Mouse (Mus musculus) naive thymus-derived CD4-positive, alpha-beta T cell, adult 5 months (primary cell): ENCODE data around the gene Ftsj1. TPM values are rescaled to one million over a fixed set of nuclear protein-coding genes. Genes with fewer than 3 reads are reported as not detected.

ENCODE experiments used
- polyA plus RNA-seq: library from polyadenylated mRNA; unstranded; fragments of 100-300 nt; shearing (Covaris generic); gene quantifications from one replicate; pipeline ENCODE4 v1.2.1, GENCODE M21; 2017

Ftsj1 gene
- polyA plus RNA-seq, result 21.5 TPM

DNA sequence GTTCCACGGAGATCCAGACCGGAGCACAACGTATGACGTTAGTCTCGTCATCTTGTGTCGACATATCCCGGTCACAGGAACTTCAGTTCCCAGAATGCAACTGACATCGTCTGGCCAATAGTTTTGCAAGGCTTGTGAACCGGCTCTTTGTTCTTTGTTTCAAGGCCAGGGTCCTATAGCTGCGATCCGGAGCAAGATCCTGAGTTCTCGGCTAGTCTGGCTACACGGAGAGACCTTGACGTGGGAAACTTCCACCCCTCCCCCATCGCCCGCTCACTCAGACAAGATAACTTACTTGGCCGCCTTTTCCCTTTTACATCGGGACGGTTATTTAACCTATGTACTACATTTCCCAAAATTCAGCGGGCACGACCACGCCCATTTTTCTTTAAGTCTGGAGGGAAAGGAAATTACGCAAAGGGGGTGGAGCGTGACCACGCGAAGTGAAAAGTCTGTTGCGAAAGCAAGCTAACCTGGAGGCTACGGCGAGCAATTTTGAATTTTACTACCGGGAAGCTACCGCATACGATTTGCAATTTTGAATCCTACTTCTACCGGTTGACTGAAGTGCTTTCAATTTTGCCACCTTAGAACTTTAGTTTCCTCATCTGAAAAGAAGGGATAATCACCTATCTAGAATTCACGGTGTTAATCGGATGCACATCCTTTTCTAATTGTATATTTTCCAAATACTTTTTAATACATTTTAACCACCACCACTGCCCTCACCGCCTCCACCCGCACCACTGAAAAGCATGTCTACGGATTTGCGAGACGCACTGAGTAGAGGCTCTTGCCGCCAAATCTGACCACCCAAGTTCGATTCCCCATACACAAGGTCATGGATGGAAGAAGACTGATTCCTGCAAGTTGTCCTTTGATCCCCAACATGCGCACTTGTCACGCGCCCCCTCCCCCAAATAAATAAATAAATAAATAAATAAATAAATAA, at the start of gene Ftsj1:
TSS of gene Ftsj1 (minus strand) at position 73 of the 952 bp plus-strand sequence.

DNA sequence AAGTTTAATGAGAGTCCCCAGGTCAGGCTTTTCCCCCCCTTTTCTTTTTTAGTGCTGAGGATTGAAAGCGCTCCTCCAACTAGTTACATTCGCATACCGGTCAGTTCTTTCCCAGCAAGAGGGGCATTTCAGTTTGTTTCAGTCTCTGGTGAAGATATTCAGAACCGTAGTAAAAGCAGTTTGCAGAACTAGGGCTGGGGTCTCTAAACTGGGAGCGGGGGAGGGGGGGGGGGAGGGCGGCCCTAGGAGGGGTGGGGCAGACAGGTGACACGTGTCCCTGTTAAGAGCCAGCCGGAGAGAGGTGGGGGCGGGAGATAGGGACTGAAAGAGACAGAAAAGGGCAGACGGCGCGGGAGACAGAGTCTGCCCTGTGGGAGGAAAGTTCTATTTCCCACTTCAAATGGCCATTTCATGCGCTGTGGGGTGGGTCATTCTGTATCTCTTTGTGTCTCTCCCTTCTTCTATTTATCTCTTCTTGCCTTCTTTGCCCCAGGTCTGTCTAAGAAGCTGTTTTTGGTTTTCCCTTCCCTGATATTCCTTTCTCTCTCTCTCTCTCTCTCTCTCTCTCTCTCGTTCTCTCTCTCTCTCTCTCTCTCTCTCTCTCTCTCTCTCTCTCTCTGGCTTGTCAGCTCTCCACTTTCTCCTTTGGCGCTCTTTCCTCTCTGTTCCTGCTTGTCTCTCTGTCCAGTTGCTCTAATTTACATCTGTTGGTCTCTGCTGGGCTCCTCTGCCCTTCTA, 19.0 kb upstream of the Ftsj1 start, which contains the start of gene Slc38a5:
TSS of gene Slc38a5 (plus strand) at position 51 of the 738 bp plus-strand sequence.

DNA sequence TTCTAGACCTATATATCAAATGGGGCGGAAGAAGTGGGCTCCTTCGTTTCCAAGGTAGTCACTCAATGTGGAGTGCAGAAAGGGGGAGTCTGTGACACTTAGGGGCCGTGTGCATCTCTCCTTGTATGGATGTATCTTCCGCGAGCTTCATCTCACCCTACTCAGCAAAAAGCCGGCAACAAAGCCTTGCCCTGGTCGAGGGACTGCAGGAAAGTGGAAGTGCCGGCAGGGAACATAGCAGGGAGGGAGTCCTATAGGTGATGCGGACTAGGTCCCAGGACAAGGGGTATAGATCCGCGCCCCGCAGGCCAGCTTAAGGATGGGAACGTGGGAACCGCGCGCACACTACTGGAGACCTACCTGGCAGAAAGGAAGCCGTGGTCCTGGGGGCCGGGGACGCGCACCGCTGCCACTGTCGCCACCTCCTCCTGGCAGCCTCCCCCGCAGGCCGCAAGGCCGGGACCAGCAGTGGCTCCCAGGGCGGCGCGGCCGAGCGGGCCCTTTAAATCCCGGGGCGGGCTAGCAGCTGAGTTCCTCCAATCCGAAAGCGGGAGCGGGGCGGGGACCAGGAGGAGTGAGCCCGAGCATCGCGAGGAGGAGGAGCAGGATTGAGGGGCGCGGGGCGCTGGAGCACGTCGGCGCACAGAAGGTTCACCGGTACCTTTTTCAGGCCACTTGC, 46.1 kb downstream of the Ftsj1 start, which contains the start of gene Porcn:
TSS of gene Porcn (minus strand) at position 511 of the 679 bp plus-strand sequence.

DNA sequence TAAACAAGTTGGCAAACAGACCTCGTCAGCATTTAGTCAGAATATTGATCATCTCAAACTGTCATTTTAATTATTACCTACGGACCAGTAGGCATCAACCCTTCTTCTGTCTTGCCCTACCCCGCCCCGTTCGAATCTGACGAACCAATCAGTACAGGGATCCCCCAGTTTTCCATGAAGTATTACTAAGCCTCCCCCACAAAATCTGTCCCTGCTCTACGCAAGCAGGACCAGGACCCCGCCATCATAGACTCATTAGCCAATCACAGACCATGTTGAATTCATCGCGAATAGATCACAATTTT, 58.8 kb downstream of the Ftsj1 start, which contains the start of gene Ebp:
TSS of gene Ebp (minus strand) at position 94 of the 305 bp plus-strand sequence.

Other genes starting within 250 kb of the Ftsj1 start
- gene Glod5, start 233.9 kb downstream of the Ftsj1 start, polyA plus RNA-seq, result not detected
- gene Suv39h1, start 177.6 kb downstream of the Ftsj1 start, polyA plus RNA-seq, result 46.3 TPM
- gene Was, start 161.9 kb downstream of the Ftsj1 start, polyA plus RNA-seq, result 52.7 TPM
- gene Wdr13, start 119.5 kb downstream of the Ftsj1 start, polyA plus RNA-seq, result 14.6 TPM
- 653 TPM for gene Rbm3, start 106.5 kb downstream of the Ftsj1 start, polyA plus RNA-seq
- gene Tbc1d25, start 76.2 kb downstream of the Ftsj1 start, polyA plus RNA-seq, result 35.1 TPM
- gene Ebp, start 58.9 kb downstream of the Ftsj1 start, polyA plus RNA-seq, result 67.6 TPM
- not detected for gene Porcn, start 45.9 kb downstream of the Ftsj1 start, polyA plus RNA-seq
- not detected for gene Slc38a5, start 18.7 kb upstream of the Ftsj1 start, polyA plus RNA-seq
- not detected for gene Ssxb10, start 75.0 kb upstream of the Ftsj1 start, polyA plus RNA-seq
- gene Ssxb9, start 114.6 kb upstream of the Ftsj1 start, polyA plus RNA-seq, result not detected
- gene Ssxb1, start 160.9 kb upstream of the Ftsj1 start, polyA plus RNA-seq, result not detected
- not detected for gene Ssxb2, start 209.3 kb upstream of the Ftsj1 start, polyA plus RNA-seq